Mouse (Mus musculus): ENCODE measurements around the gene Adipoq.
"Not testable (repeated sequence)": the region's sequence is repeated elsewhere in the genome, so short reads cannot be mapped to it uniquely, and the experiment has no call there.

Gene Adipoq

DNA sequence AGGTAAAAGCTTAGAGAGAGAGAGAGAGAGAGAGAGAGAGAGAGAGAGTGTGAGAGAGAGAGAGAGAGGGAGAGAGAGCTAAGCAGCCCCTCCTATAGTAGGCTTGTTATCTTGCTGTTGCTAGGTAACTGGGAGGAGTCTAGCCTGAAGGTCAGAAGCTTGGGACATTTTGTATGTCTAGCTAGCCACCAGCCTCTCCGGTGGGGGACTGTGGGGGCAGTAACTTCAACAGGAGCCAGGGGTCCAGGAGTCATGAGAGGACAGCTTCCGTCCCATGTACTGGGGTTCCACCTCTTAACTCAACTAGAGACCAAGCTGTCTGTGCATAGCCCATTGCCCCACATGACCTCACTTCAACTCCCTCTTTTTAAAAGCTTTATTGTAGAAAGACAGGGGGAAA lies 12.6 kb downstream of the Adipoq start:
- intact Hi-C loops (cut with DNase I) = loop anchor here (5.0 kb wide), 1 partner anchor 63 kb away; the partner anchor contains the start of gene St6gal1

DNA sequence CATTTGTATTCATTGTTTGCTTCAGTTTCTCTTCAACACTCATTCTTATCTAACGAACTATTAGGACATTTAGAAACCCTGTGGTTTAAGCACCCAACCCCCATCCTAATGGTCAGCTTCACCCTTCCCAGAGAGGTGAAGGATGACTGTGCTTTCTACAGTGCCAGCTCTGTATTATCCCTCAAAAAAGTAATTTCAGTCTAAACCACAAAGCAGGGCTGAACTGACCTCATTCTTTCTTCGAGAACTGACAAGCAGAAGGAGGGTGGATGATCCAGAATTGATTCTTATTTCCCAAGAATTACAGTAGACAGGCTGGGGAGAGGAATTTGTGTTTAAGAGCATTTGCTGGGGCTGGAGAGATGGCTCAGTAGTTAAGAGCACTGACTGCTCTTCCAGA lies 13.4 kb downstream of the Adipoq start:
- intact Hi-C loops (cut with DNase I) = loop anchor here (5.0 kb wide), 1 partner anchor 63 kb away; the partner anchor contains the start of gene St6gal1

DNA sequence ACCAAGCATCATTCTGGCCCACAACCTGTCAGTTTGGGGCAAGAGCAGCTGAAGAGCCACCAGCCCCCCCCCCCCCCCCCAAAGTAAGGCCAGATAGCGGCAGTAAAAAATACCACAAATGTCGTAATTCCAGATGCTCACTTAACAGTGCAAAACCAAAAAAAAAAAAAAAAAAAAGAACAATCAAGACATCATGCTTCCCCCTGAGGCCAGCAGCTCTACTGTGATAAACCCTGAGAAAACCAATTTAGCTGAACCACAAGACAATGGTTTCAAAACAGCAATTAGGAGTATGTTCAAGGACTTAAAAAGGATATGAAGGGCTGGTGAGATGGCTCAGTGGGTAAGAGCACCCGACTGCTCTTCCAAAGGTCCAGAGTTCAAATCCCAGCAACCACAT lies 15.8 kb downstream of the Adipoq start:
- intact Hi-C loops (cut with DNase I) = no loop called here

DNA sequence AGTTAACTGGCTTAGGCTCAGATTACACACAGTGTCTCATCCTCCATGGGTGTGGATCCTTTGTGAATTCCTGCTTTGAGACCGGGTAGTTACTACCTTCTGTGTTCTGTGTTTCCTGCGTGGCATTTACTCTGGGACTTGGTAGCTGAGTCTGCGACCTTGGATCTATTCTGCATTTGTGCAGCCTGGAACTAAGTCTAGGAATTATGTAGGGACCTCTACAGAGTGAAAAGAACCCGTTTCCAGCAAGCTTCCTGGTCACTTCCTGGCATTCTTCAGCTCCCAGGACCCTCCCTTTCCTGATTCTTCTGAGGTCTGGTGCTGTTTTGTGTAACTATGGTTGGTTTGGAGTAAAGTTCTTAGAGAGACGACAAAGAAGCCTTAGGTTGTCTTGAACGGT lies 18.1 kb downstream of the Adipoq start:
- intact Hi-C loops (cut with DNase I) = no loop called here

DNA sequence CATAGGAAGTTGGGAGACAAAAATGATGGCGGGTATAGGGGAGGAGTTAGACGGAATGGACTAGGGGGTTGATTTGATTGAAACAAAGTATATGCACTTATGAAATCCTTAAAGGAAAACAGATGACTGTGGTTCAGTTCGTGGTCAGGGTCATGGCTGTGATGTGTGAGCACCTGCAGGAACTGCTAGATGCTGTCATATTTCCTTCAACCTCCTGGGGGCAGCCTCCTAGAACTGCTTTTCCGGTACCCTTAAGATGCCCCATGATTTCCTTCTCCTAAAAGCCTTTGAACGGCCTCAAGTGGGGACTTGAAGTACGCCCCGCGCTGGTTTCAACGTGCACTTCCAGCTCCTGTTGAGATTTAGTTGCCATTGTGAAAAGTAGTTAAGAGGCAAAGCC lies 19.1 kb downstream of the Adipoq start:
- intact Hi-C loops (cut with DNase I) = no loop called here

DNA sequence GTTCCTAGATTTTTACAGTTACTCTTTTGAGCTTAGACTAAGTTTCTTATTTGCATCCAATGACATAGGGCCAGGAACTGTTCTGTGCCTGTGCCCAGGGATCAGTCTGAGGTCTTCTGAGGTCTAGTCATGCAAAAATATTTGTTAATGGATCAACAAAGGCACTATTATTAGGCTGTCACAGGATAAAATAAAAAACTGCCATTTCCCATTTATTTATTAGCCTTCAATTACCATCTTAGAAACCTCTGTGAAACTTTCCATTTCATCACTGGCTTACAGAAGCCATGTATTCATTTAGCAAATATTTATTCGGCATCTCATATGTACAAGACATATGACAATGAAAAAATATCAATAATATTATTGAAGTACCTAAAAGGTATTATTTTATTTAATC lies 20.3 kb downstream of the Adipoq start:
- intact Hi-C loops (cut with DNase I) = no loop called here

DNA sequence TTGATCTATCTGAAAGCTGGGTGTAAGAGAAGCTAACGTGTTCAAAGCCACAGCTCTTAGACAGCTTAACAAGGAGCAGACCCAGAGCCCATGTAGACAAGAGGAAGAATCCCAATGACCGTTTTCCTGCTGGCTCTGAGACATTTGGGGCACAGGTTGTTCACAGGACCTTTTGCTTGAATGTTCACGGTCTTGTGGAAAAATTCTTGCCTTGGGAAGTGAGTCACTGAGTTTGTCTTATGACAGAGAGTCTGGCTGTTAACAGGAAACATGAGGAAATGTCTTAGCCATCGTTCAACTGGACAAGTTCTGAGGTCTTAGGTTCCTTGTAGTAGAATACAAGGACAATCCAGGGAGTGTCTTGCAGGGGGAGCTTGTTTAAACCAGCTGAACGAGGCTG lies 20.7 kb downstream of the Adipoq start:
- intact Hi-C loops (cut with DNase I) = no loop called here

DNA sequence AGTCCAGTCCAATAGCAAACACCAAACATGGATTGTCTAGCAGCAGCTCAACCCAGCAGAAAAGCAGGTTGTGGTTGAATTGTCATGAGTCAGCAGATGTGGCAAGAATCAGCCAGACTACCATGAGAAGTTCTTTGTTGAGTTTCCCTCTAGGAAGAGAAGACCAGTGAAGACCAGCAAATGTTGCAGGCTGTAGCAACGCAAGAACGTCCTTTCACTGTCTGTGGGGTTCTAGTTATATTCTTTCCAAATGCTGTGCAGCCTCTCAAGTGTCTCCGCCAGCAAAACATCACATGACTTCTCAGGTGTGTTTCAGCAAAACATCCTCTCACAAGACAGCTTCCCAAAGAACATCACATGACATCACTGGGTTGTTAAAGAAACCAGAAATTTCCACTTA lies 24.5 kb downstream of the Adipoq start:
- intact Hi-C loops (cut with DNase I) = no loop called here

DNA sequence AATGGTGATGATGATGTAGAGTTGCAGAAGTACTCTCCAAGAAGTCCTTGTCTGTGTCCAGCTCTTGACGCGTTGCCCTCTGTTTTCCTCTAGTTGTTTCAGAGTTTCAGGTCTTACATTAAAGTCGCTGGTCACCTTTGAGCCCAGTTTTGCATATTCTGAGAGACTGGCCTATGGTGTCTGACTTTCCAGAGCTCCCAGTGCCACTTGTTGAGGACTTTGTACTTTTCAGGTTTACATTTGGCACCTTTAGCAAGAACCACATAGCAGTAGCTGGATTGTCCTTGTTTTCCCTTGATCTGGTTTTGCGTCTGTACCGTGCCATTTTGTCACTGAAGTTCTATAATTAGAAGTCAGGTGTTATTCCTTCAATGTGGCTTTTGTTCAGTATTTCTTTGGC lies 27.6 kb downstream of the Adipoq start:
- intact Hi-C loops (cut with DNase I) = no loop called here

DNA sequence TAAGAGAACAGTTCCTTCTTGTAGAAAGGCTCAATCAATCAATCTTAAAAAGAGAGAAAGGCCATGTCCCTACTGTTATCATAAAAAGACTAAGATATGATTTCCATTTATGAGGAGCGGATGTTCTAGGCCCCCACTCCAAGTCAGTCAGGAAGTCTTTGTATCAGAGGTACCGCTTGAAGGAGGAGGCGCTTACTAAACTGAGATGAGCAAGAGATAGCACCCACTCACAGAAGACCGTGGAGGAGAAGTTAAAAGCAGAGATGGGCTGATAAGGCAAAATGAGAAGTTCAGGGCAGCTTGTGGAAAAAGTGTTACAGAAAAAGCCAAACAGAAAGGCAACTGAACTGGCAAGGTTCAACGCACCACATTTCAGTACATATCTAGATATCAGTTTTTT lies 28.5 kb downstream of the Adipoq start:
- intact Hi-C loops (cut with DNase I) = no loop called here

DNA sequence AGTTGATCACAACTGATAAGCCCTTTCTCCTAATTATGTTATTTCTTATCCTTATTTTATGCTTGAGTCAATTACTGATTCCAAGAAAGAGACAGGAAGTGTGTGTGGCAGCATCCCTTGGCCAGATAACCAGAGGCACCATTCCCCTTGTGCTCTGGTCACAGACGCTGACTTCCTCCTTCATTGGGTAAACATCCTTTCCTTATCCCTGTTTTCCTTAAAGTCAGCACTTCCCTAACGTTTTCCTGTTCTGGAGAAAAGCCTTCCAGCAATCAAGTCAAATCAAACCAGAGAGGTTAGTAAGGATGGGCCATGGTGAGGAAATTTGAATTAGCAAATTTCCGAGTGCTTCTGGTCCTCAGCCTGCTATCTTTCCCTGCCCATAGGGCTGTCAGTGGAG lies 29.6 kb downstream of the Adipoq start:
- intact Hi-C loops (cut with DNase I) = no loop called here

DNA sequence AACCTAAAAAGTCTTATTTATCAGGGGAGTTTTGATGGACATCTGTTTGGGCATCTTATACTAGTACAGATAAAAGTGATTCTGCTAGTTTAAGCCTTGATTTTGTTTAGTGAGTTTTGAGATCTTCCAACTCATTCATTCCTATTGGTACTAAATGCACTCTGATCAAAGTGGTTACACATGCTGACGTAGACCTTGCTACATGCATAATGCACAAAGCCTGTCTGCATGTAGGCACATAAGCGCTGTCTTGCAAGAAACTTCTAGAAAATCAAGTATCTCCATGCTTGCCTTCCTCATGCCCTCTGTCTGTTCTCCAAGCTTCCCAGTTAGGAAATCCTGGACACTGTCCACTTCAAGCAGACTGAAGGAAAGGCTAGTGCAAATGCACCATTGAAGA lies 31.5 kb downstream of the Adipoq start:
- intact Hi-C loops (cut with DNase I) = no loop called here

DNA sequence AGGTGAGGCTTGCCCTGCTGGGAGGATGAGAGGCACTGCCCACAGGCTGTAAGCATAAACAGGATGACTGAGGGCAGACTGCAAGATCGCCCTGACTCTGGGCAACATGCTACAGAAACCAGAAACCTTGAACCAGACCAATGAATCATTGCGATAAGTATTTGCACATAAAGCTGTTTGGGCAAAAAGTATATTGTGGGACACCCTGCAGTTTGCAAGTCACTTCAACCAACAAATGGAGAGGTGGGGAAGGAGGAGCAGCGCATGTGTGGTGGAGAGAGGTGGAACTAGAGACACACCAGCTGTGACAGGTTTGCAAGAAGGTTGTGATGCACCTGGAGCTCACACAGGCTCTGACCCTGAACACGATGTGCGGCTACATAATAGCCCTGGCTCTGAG lies 32.5 kb downstream of the Adipoq start:
- intact Hi-C loops (cut with DNase I) = no loop called here

DNA sequence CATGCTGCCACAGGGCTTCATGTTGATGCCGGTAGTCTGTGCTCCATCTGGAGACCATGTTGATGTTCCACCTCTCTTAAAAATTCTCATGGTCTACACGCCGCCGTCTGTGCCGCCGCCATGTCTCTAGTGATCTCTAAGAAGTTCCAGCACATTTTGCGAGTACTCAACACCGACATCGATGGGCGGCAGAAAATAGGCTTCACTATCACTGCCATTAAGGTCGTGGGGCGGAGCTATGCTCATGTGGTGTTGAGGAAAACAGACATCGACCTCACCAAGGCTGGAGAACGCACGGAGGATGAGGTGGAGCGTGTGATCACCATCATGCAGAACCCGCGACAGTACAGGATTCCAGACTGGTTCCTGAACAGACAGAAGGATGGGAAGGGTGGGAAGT lies 33.1 kb downstream of the Adipoq start:
- intact Hi-C loops (cut with DNase I) = not testable (repeated sequence)

DNA sequence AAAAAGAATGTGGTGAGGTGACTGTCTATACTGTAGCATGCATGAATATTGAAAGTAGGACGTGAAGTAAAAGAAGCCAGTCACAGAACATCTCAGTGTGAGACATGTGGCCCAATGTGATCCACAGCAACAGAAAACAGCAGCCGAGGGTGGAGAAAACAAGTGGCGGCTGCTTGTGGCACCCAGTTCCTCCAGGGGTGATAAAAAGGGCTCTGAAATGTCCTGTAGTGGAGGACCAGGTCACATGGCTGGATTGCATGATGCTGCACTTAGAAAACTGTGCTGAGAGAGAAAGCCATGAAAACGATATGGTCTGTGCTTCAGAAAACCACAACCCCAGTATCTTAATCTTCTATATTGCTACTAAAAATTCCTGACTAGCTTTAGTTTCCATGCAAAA lies 34.7 kb downstream of the Adipoq start:
- intact Hi-C loops (cut with DNase I) = no loop called here

DNA sequence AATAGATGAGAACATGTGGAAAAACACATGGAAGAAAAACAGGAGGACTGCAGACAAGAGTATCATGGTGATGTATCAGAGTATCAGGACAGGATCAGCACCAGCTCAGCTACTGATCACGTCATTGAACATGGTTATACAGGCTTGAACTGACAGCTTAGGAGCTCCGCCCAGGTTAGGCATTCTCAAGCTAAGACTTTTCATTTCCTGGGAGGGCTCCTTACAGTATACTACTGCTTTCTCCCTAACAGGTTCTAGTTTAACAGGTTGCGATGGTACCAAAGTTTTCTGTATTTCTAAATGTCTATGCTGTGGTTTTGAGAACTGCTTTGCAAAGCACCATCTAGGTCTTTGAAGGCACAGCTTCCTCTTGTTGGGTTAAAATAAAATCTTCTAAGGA lies 35.2 kb downstream of the Adipoq start:
- intact Hi-C loops (cut with DNase I) = no loop called here

DNA sequence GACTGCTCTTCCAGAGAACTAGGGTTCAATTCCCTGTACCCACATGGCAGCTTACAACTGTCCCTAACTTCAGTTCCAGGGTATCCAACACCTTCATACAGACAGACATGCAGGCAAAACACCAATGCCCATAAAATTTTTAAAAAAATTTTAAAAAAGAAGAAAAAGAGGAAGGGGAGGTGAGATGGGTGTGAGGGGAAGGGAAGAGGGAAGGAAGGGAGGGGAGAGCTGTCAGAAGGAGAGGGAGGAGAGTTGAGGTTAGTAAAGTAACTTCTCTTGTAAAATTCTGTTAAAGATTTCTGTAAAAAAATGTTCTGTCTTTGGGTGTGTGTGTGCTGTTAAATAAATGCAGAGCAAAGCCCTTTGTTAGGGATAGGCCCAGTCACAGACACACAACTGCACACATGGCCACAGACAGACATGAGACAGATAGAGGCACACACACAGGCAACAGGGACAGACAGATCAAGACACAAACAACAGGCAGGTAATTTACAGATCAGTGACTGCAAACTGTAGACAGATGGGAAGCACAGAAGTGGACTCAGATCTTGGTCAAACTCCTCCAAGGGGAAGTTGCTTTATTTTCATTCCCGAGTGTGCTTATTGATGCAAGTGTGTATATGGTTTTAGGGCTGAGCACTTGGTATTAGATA lies 35.7 kb downstream of the Adipoq start:
- intact Hi-C loops (cut with DNase I) = no loop called here

DNA sequence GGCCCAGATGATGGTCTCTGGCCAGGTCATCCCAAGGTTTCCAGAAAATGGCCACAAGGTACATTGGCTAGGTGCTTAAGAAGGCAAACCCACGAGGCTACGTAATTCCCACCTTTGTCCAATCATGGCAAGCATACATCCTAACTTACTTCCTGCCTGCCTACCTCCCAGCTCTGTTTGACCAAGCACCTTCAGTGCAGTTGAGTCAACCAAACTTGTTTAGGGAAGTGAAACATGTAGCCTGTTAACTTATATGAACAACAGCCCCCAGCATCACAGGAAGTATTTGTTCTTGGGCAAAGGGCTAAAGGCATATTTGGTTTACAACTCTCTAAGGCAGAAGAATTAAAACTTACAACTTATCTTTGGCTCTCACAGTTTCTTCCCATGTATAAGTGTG lies 39.5 kb downstream of the Adipoq start:
- intact Hi-C loops (cut with DNase I) = no loop called here

DNA sequence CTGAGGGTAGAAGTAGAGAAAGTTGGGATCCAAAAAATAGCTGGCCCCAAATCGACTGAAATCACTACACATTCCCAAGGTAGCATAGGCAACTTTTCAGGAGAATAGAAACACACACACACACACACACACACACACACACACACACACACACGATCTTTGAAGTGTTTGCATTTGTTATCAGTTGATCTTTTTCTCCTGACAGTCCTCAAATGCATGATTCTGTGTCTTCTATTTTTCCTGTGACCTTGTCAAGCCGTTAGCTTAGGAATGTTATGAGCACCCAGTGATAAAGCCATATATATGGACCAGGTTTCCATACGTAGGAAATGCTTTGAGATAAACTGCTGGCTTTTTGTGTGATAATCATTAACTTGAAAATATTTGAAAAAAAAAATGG lies 40.1 kb downstream of the Adipoq start:
- intact Hi-C loops (cut with DNase I) = no loop called here

DNA sequence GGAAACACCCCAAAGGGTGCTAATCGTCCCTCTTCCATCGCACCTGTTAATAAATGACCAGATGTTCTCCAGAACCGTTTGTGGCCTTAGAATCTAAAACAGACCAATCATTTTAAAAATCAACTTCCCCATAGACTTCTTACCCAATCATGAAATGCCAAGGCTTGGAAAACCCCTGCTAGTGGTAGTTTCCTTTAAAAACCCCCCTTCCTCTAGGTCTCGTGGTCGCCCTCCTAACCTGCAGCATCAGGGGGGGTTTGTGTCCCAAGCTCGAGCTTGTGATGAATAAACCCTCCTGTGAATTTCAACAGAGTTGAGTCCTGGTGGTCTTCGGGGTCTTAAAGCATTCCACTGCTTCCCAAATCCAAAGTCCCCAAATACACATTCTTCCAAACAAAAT lies 41.6 kb downstream of the Adipoq start:
- intact Hi-C loops (cut with DNase I) = no loop called here

DNA sequence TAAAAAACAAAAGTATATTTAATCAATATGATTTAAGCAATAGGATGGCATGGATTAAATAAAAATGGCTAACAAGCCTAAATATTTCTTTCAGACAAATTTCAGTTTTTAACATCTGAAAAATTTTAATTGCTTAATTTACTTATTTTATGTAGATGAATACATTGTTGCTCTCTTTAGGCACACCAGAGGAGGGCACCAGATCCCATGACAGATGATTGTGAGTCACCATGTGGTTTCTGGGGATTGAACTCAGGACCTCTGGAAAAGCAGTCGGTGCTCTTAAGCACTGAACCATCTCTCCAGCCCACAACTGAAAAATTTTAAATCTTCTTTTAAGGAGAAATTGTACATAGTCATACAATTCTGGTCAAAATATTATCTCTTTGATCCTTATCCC lies 43.3 kb downstream of the Adipoq start:
- intact Hi-C loops (cut with DNase I) = no loop called here

DNA sequence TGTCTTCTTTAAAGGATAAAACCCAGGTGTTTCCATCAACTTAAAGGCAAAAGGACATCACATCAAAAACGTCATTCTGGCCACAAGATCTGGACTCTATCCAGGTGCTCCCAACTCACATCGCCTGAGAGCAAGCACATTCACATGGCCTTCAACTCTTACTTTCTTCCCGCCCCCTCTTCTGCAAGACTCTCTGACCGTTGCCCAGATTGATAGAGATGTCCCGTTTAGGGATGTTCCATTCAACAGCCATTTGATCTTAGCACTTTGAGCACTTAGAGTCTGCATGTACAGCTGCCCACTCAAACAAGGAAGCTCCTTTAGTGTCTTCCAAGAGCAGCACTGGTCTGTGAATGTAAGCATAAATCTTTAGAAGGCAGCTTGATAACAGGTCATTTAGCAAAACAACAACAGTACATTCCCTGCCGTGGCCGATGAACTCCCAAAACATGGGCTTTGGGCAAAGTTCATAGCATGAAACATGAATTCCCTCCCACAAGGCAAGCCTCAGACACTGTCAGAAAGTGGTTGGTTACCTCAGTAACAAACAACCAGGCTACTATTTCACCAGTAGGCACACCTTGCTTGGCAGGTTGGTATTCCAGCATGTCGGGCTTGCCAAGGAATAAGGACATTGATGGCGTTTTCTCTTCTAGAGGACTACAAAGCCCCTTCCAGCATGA lies 45.4 kb downstream of the Adipoq start:
- intact Hi-C loops (cut with DNase I) = no loop called here

DNA sequence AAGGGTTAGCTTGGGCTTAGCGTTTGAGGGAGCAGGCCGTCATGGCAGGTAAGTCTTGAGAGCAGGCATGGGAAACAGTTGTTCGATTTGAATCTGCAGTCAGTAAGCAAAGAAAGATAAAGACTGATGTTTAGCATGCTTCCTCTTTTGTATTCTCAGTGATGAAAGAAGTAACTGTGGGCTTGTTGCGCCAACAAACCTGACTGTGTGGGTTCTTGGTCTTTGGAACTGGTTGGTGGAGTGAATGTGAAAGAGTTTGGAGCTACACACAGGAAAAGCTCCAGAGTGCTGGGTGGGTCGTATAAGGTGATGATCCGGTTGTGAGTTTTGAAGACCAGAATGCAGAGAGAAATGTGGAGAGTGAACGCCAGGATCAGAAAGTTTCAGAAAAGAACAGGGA lies 49.3 kb downstream of the Adipoq start:
- intact Hi-C loops (cut with DNase I) = no loop called here

All from adrenal gland (tissue).